Mouse (Mus musculus) left cerebral cortex, postnatal 25 days (tissue): ENCODE results near the gene Rrp7a. TPM values are rescaled to one million over a fixed set of nuclear protein-coding genes. Genes with fewer than 3 reads are reported as not detected.
"Not testable (repeated sequence)": the region's sequence is repeated elsewhere in the genome, so short reads cannot be mapped to it uniquely, and the experiment has no call there.

Experiments
- DNase-seq, 2 experiments: peaks; one replicate each; pipeline ENCODE4 v3.0.0; 2022; ENCODE audit warnings: low spot score in 2 of 2, mixed read lengths in 1 of 2
- intact Hi-C: fragments of 180-260 bp; cut with DNase I; formaldehyde crosslinking; loops from one replicate; pipeline ENCODE4 v1.15.1; 2025
- total RNA-seq, 2 experiments: library from RNA; stranded (reverse); gene quantifications; 2 replicates each; pipeline ENCODE4 v1.2.3; 2021

The Rrp7a gene
- total RNA-seq, 2 experiments from 2014 or later: 140 to 161 TPM

- no peak for DNase-seq
- intact Hi-C loops: loop anchor here (5.0 kb wide), 1 partner anchor 49 kb away; no protein-coding TSS in a partner anchor
Observed at GRCm38 (mm10) chr15:83158587-83159160, 36.1 kb upstream of the Rrp7a start.

- intact Hi-C loops: loop anchor here (5.0 kb wide), 1 partner anchor 50 kb away; no protein-coding TSS in a partner anchor
- DNase-seq: no peak
Observed at GRCm38 (mm10) chr15:83157667-83158064, 35.1 kb upstream of the Rrp7a start.

DNA sequence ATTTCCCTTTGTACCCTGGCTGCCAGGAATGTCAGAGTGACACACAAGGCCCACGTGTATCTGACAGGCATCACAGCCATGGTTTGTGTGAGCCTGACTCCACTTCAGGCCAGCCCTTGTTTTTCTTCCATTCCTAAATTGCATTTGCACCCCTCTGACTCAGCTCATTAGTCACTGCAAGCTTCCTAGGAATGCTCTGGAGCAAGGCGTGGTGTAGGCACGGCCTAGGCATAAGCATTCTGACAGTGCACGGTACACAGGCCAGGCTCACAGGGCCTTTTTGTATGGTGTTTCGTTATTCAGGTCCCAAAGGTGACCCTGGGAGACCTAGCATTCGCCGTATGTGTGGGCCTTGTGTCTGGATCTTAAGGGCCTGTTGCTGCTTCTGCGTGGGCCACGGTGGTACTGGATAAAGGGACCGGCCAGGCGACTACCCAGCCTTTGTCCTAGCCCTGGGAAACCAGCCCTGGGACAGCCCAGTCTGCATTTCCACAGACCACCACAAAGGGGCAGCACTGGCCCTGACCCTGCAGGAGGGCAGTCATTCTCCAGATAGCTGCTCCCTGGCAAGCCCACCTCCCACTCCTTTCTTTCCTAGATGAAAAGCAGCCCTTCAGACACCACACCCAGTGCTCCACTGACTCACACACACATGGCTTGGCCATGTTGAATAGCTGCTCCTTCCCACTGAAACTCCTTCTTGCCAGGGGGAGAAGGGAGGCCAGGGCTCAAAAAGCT lies 34.5 kb upstream of the Rrp7a start:
- intact Hi-C loops: loop anchor here (5.0 kb wide), 1 partner anchor 50 kb away; no protein-coding TSS in a partner anchor
- DNase-seq: peak in 1 of 2 experiments; percentile 45

DNA sequence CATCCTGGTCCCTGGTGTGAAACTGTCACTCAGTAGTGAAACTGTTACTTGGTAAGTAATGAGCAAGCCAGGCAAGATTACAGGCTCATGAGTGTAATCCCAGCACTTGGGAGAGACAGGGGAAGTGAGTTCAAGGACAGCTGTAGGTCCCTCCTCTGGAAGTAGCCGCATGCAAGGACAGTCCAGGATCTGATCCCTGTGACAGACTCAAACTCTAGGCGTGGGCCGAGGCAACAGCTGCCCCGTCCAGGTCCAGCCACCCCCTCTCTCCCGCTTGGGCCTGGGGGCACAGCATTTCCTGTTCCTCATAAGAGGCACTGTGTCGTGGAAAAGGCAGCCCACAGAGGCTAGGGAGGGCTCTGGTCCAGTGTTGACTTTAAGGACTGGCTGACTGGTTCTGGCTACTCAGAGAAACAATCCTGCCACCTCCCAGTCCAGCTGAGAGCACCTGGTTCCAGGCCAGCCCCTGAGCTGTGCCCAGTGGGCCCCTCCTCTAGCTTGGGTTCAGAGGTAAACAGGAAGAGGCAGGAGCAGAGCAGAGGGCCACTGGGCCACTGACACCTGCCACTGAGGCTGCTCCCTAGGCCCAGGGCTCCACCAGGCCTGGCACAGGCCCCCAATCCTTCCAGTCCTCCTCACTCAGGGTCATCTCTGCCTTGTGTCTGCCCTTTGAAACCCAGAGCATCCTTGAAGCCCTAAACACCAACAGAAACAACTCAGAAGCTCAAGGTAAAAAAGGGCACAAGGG lies 33.2 kb upstream of the Rrp7a start:
- DNase-seq: no peak
- intact Hi-C loops: loop anchor here (5.0 kb wide), 1 partner anchor 51 kb away; no protein-coding TSS in a partner anchor

DNA sequence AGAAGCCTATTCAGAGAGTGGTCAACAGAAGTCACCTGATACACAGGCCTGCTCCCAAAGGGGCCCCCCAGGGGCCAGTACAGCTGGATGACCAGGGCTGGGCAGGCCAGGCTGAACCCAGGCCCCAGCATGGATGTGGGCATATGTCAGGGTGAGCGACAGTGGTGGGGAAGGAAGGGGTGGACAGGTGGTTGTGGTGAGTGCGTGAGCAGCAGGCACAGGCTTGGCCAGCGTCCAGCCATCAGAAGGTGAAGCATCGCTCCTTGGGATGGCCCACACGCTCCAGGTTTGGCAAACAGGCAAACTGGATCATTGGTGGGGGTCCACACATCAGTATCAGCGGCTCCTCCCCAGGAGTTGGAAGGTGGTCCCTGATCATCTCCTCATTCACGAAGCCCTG lies 31.7 kb upstream of the Rrp7a start:
- intact Hi-C loops: loop anchor here (5.0 kb wide), 1 partner anchor 363 kb away; no protein-coding TSS in a partner anchor

DNA sequence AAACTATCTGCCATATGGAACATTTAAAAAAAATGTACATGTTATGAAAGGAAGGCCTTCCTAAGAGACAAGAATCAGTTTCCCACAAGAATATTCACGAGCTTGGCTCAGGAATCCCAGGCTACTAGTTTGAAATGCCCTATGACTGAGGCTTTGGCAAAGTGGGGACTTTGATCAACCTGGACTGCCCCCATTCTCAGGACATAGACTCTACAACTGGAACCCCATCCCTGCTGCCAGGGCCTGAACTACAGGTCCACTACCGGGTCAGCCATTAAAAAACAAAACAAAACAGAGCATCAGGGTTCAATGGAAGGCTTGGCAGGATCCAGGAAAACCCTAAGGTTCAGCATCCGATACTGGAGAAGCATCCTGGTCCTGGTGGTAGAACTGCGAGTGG lies 28.1 kb upstream of the Rrp7a start:
- intact Hi-C loops: loop anchor here (5.0 kb wide), 1 partner anchor 367 kb away; no protein-coding TSS in a partner anchor
- no peak for DNase-seq

More for the DNA sequence above, 31.7 kb upstream of the Rrp7a start:
- DNase-seq: no peak

- no peak for DNase-seq
- intact Hi-C loops: loop anchor here (5.0 kb wide), 1 partner anchor 367 kb away; no protein-coding TSS in a partner anchor
Observed at GRCm38 (mm10) chr15:83150073-83150442, 27.5 kb upstream of the Rrp7a start.

- intact Hi-C loops: loop anchor here (1.0 to 10.0 kb wide), 3 partner anchors 27 to 795 kb away; partner anchors contain the start of genes Ndufa6 and Rrp7a
- DNase-seq: peak; percentile 99
Observed at GRCm38 (mm10) chr15:83149196-83150072, 26.8 kb upstream of the Rrp7a start, which contains the start of gene Poldip3. TSS of gene Poldip3 (minus strand) at chr15:83149384.

- intact Hi-C loops: loop anchor here (1.0 to 10.0 kb wide), 2 partner anchors 26 to 794 kb away; partner anchors contain the start of genes Ndufa6 and Rrp7a
- no peak for DNase-seq
Observed at GRCm38 (mm10) chr15:83148801-83149195, 26.2 kb upstream of the Rrp7a start.

- no peak for DNase-seq
- intact Hi-C loops: loop anchor here (10.0 kb wide), 1 partner anchor 794 kb away; the partner anchor contains the start of gene Ndufa6
Observed at GRCm38 (mm10) chr15:83148395-83148794, 25.8 kb upstream of the Rrp7a start.

- DNase-seq: no peak
- intact Hi-C loops: loop anchor here (10.0 kb wide), 1 partner anchor 791 kb away; the partner anchor contains the start of gene Ndufa6
Observed at GRCm38 (mm10) chr15:83145541-83145940, 22.9 kb upstream of the Rrp7a start.

DNA sequence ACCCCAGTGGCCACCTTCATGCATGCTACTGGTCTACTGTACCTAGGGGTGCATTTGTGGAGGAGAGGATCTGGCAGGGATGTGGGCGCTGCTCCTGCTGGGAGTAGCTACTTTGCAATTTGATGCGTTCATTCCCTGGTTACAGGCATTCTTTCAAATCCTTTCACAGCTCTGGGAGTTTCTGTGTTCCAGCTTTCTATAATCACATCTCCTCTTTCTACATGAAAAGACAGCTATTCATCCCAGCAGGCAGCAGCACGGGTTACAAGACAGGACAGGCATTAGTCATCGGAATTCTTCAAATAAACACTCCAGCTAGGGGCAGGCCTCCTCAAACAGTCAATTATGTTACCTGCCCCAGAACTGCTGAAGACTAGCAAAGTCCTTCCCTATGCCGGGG lies 20.3 kb upstream of the Rrp7a start:
- intact Hi-C loops: loop anchor here (10.0 kb wide), 1 partner anchor 788 kb away; the partner anchor contains the start of gene Ndufa6
- peak; percentile 41 to 80 for DNase-seq

DNA sequence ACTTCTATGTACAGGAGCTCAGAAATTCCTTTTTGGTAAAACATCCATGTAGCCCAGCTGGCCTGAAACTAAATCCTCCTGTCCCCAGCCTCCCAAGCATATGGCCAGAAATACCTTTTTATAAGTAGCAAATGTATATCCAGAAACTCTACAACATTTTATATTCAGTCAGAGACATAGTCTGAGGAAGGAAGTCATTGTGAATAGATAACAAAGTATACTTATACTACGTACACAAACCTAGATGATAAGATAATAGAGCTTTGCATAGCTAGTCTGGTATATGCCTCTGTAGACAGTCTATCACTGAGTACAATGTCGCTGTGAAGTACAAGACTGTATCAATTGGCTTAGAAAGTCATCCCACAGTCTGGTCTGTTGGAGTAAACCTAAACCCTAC lies 13.1 kb upstream of the Rrp7a start:
- DNase-seq: peak in 1 of 2 experiments; percentile 32
- intact Hi-C loops: no loop called here

DNA sequence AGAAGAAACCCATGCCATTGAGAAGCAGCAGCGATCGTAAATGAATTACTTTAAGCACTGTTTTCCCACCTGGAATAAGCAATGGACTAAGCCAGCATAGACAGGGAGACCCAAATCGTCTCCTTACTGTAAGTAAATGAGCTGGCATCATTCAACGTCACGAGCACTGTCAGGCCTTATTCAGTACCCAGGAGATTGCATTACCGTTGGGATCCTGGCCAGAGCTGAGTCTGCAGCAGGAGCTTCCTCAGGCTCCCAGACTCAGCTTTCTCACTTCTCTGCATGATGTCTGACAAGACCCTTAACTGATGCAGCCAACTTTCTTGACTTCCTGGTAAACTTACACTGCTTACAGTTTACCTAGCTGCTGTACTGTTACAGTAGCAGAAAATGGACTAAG lies 12.1 kb upstream of the Rrp7a start:
- no peak for DNase-seq
- intact Hi-C loops: no loop called here

GRCm38 (mm10) chr15:83129530-83130231 lies 7.1 kb upstream of the Rrp7a start:
- intact Hi-C loops: no loop called here
- no peak for DNase-seq

DNA sequence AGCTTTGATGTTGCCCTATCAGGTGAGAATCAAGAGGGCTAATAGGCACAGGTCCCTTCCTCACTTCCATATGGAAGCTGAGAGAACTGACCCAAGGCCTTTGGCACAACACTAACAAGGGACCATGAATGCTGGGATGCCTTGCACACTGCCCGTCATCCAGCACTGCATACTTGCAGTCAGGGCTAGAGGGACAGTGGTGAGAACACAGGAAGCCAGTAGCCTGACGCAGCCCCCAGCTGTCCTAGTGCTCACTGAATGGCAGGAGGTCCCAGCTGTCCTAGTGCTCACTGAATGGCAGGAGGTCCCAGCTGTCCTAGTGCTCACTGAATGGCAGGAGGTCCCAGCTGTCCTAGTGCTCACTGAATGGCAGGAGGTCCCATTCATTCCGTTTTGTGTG lies 4.4 kb upstream of the Rrp7a start:
- intact Hi-C loops, DNase-seq: not testable (repeated sequence)

DNA sequence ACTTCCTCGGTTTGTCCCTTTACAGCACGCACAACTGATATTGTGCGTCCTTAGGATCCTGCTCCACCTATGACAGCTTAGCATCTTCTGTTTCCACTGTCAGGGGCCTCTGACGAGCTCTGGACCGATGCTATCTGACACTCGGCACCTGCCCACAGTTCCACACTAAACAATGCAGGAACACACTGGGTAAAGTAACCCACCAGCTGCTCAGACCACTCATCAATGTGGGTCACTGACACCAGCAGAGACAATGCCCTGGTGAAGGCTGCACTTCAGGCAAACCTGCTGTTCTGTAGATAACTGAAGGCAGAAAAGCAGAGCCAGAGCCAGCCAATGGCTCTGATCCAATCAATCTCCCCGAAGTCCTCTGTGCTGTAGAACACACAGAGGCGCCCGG lies 4.0 kb upstream of the Rrp7a start:
- intact Hi-C loops: no loop called here
- DNase-seq: no peak

DNA sequence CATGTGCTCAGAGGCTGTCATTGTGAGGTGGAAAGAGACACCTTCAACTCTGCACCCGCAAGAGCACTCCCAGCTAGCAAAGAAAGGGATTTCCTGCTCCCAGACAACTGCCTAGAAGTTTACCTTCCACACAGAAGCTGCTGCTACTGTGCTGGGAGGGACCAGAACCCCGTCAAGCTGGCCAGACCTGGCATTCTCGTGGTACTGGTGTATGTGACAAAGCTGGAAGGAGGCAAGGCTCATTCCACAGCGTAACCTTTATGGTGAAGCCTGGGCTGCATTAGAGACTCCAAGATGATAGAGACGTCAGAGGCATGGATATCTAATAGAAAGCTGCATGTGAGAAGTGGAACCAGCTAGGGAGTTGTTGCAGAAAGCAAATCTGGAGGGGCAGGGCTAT lies 2.0 kb upstream of the Rrp7a start:
- DNase-seq: no peak
- intact Hi-C loops: no loop called here
